Mouse (Mus musculus) lung, embryonic 14.5 days (tissue): ENCODE results near the gene Cmya5. TPM values are rescaled to one million over a fixed set of nuclear protein-coding genes. Genes with fewer than 3 reads are reported as not detected.

Experiments
- ATAC-seq: fragments of 200-750 bp; cut with Nextera tagmentation; 2 replicates; pipeline ENCODE4 v1.8.0; 2017; ENCODE audit warnings: mild to moderate bottlenecking, moderate TSS enrichment, moderate library complexity; ENCODE audit not compliant: insufficient read depth
- DNase-seq: peaks from one replicate; pipeline ENCODE4 v3.0.0-alpha.2; 2015
- H3K27ac ChIP-seq: fragments of 300-500 bp; sonication (generic); 2 replicates; pipeline ENCODE4 v1.5.1; 2014; ENCODE audit warnings: low read depth, mild to moderate bottlenecking, moderate library complexity
- H3K27me3 ChIP-seq: fragments of 300-500 bp; sonication (generic); 2 replicates; pipeline ENCODE4 v1.6.1; 2014; ENCODE audit warnings: low read length, control low read depth; ENCODE audit not compliant: insufficient read depth
- H3K36me3 ChIP-seq: fragments of 300-500 bp; sonication (generic); 2 replicates; pipeline ENCODE4 v1.6.1; 2014; ENCODE audit warnings: control low read depth; ENCODE audit not compliant: insufficient read depth
- H3K4me1 ChIP-seq: fragments of 300-500 bp; sonication (generic); 2 replicates; pipeline ENCODE4 v1.6.1; 2014; ENCODE audit warnings: antibody characterized with exemption, control low read depth; ENCODE audit not compliant: insufficient read depth
- H3K4me2 ChIP-seq: fragments of 300-500 bp; sonication (generic); 2 replicates; pipeline ENCODE4 v1.6.1; 2014; ENCODE audit warnings: mild to moderate bottlenecking
- H3K4me3 ChIP-seq: fragments of 300-500 bp; sonication (generic); 2 replicates; pipeline ENCODE4 v1.5.1; 2014; ENCODE audit warnings: low read depth, low read length
- H3K9ac ChIP-seq: fragments of 300-500 bp; sonication (generic); 2 replicates; pipeline ENCODE4 v1.6.1; 2014
- H3K9me3 ChIP-seq: fragments of 300-500 bp; sonication (generic); 2 replicates; pipeline ENCODE4 v1.6.1; 2016; ENCODE audit warnings: low read depth, low read length, control low read depth
- CTCF ChIP-seq: IDR thresholded peaks from 2 replicates; pipeline ENCODE4 v1.5.1; 2016; ENCODE audit warnings: antibody characterized with exemption, low read depth
- WGBS: fragments of 180-500 bp; shearing (Covaris S2); extraction: QIAGEN DNeasy Blood & Tissue Kit; methylation state at CpG from one replicate; pipeline ENCODE4 v1.1.7; 2014; 5-methylcytosine and 5-hydroxymethylcytosine counted together
- polyA plus RNA-seq: library from polyadenylated mRNA; unstranded; fragments of >200 nt; fragmentation: Nextera tagmentation; extraction: Ambion mirVana; gene quantifications from 2 replicates; pipeline ENCODE4 v1.2.1, GENCODE M21; 2014

The Cmya5 gene
- polyA plus RNA-seq, 1 experiment from 2014 or later, result 0.38 TPM

DNA sequence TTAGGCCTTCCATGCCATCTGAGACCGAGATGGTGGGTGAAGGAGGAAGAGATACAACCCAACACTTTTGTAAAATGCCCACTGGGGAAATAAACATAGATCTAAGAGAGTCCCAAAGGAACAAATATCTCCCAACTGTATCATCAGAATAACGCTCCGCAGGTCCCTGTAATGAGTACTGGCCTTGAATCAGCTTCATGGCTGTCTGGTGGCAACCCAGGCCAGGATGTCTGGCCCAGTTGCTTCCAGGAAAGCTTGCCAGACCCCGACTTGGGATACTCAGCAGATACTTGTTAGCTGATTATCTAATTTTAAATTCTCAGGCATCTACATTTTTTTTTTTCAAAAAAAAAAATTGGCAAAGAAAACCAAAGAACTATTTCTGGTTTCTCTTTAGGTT lies 138.2 kb downstream of the Cmya5 start:
- 80% methylated on average over 4 of the region's 4 CpGs for WGBS
- Histone ChIP-seq H3K9me3 (no peaks in the 10 kb centered on the region), H3K4me2 (no peak overlapping the region), H3K4me3 (no peak overlapping the region), H3K36me3 (no peaks in the 10 kb centered on the region), H3K4me1 (no peaks in the 10 kb centered on the region), H3K27me3 (no peaks in the 10 kb centered on the region), H3K27ac (no peak overlapping the region), H3K9ac (no peak overlapping the region)
- TF ChIP-seq CTCF, result no peak
- no peak for ATAC-seq
- DNase-seq, result no peak

DNA sequence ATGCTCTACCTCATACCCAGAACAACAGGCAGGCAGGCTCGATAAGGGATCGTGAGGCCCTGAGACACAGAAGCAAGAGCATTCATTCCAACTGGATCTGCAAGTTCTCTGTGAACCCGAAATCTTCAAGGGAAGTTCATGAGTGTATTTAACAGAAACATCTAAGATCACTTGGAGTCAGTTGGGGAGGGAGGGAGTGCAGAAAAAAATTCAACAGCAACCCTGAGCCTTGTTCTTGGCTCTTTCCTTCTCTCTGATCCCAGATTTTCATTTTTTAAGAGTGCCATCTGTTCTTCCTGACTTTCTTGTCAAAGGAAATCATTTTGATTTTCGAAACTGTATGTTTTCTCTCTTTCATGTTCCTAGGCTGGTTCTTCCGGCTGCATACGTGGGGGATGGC lies 140.5 kb downstream of the Cmya5 start:
- no peaks in the 10 kb centered on the region for H3K36me3 ChIP-seq
- WGBS, result 65% methylated on average over 6 of the region's 6 CpGs
- H3K27me3 ChIP-seq, result no peaks in the 10 kb centered on the region
- H3K27ac ChIP-seq, result no peak overlapping the region
- H3K9me3 ChIP-seq, result no peaks in the 10 kb centered on the region
- H3K4me1 ChIP-seq, result no peaks in the 10 kb centered on the region
- no peak overlapping the region for H3K4me3 ChIP-seq
- no peak overlapping the region for H3K9ac ChIP-seq
- no peak for TF ChIP-seq CTCF
- H3K4me2 ChIP-seq, result no peak overlapping the region
- ATAC-seq (no peak), DNase-seq (no peak)

DNA sequence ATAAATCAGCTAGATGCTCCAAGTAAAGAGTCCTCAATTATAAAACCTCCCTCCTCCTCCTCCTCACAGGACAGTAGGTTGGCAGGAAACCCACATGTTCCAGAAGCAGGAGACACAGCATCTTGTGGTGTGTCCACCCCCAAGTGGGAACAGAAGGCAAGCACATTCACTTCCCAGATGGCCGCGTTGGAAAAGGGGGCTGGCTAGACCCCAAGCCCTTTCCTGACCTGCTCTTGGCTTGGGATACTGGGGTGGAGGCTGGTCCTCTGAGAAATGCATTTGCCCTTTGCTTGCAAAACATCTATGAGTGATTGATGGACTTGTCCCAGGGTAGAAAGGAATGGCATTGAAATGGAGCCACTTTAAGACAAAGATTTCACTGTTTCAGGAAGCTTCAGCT lies 142.1 kb downstream of the Cmya5 start:
- WGBS, result 69% methylated on average over 2 of the region's 2 CpGs
- Histone ChIP-seq H3K9ac (no peak overlapping the region), H3K4me3 (no peak overlapping the region), H3K4me1 (no peaks in the 10 kb centered on the region), H3K27ac (no peak overlapping the region), H3K4me2 (no peak overlapping the region), H3K27me3 (no peaks in the 10 kb centered on the region), H3K36me3 (no peaks in the 10 kb centered on the region), H3K9me3 (no peaks in the 10 kb centered on the region)
- ATAC-seq (no peak), DNase-seq (no peak)
- TF ChIP-seq CTCF, result no peak

GRCm38 (mm10) chr13:93000640-93001351 lies 143.7 kb downstream of the Cmya5 start:
- Histone ChIP-seq H3K27me3 (no peaks in the 10 kb centered on the region), H3K9ac (no peak overlapping the region), H3K27ac (no peak overlapping the region), H3K4me3 (no peak overlapping the region), H3K36me3 (no peaks in the 10 kb centered on the region), H3K4me2 (no peak overlapping the region), H3K4me1 (no peaks in the 10 kb centered on the region), H3K9me3 (no peaks in the 10 kb centered on the region)
- no peak for TF ChIP-seq CTCF
- no peak for DNase-seq
- 64% methylated on average over 12 of the region's 12 CpGs for whole genome bisulfite sequencing
- ATAC-seq, result no peak

DNA sequence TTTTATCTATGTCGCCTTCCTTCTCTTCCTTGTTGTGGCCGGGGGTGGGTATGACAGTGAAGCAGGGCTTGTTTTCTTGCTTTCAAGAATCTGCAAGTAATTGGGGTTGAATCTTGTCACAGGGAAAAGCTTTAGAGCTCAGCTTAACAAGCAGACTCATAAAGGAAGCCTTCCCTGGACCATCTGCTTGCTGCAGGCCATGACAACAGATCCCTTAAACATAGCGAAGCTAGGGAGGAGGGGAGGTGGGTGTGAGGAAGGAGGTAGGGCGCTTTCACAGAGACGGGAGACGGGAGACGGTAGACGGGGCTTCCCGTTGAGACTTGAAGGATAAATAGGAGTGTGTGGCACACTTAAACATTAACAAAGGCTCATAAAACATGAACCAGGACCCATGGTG lies 144.7 kb downstream of the Cmya5 start:
- no peaks in the 10 kb centered on the region for H3K9me3 ChIP-seq
- no peak for ATAC-seq
- H3K4me1 ChIP-seq, result no peaks in the 10 kb centered on the region
- no peaks in the 10 kb centered on the region for H3K36me3 ChIP-seq
- H3K27ac ChIP-seq, result no peak overlapping the region
- DNase-seq, result no peak
- TF ChIP-seq CTCF, result no peak
- no peaks in the 10 kb centered on the region for H3K27me3 ChIP-seq
- H3K9ac ChIP-seq, result no peak overlapping the region
- no peak overlapping the region for H3K4me3 ChIP-seq
- WGBS, result 61% methylated on average over 9 of the region's 9 CpGs
- H3K4me2 ChIP-seq, result no peak overlapping the region

DNA sequence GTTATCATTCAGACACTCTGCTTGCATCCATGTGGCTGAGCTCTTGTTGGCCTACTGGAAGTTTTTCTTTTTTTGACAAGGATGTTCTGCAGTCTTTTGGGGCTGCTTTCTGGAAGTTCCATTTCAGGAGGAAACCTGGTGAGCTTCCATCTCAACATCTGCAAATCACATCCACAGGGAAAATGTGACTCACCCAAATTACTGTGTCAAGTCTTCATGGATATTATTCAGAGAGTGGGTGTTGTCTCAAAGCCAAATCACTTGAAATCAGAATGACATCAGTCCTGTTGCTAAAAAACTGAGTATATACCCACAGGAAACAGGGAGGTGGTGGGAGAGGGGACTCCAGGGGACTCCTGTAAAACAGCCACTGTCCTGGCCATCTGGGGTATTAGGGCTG lies 149.8 kb downstream of the Cmya5 start:
- no peaks in the 10 kb centered on the region for H3K9me3 ChIP-seq
- no peaks in the 10 kb centered on the region for H3K36me3 ChIP-seq
- no peak for DNase-seq
- no peak overlapping the region for H3K9ac ChIP-seq
- no peaks in the 10 kb centered on the region for H3K4me1 ChIP-seq
- TF ChIP-seq CTCF, result no peak
- H3K27me3 ChIP-seq, result no peaks in the 10 kb centered on the region
- H3K4me2 ChIP-seq, result no peak overlapping the region
- no peak for ATAC-seq
- H3K27ac ChIP-seq, result no peak overlapping the region
- H3K4me3 ChIP-seq, result no peak overlapping the region

DNA sequence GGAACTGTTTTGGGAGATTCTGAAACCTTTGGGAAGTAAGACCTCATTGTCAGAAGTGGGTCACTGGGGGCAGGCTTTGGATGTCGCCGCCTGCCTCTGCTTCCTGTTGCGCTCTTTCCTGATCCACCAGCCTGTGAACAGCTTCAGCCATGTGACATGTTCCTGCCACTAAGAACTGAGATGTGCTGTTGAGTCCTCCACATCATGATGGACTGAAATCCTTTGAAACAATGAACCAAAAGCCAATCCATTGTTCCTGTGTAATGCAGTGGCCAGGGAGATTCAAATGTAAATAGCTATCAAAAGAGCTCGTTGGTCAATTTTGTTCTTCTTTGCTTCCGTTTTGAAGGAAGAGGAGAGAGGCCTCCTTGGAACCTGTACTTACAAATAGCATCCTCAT lies 151.7 kb downstream of the Cmya5 start:
- TF ChIP-seq CTCF, result no peak
- Histone ChIP-seq H3K4me1 (no peaks in the 10 kb centered on the region), H3K27ac (no peak overlapping the region), H3K4me2 (no peak overlapping the region), H3K36me3 (no peaks in the 10 kb centered on the region), H3K4me3 (no peak overlapping the region), H3K9me3 (no peaks in the 10 kb centered on the region), H3K9ac (no peak overlapping the region), H3K27me3 (no peaks in the 10 kb centered on the region)
- DNase-seq, result no peak
- WGBS, result 77% methylated on average over 5 of the region's 5 CpGs
- no peak for ATAC-seq

Other genes with a start within 250 kb of the Cmya5 start
- gene Tent2, start 47.7 kb upstream of the Cmya5 start, polyA plus RNA-seq, result 71.9 and 75.3 TPM in 2 replicates
- 5.8 and 6.4 TPM in 2 replicates for gene Homer1, start 154.9 kb upstream of the Cmya5 start, polyA plus RNA-seq